31 mouse cellular contexts compared by ENCODE assay signal in genomic region chr7:92047271-92047670, GRCm38 (mm10).
DNase-seq lines count a peak whose midpoint lies in the region; ATAC-seq and TF ChIP-seq lines count a peak whose summit lies in the region.
"Had no signal": no experiment of that assay in that cellular context is flagged by ENCODE, and none has a peak within 500 bp of the region (broad histone marks: within the 10 kb centered on the region; RNA-seq: fewer than 3 reads in every experiment).

No protein-coding gene starts in this region.

- H3K27ac ChIP-seq in intestine, postnatal 0 days (ENCODE audit: low read depth, low read length), result no peak overlapping the region
- H3K27ac ChIP-seq in intestine, embryonic 15.5 days, result no peak overlapping the region
- H3K27ac ChIP-seq in lung, embryonic 14.5 days (ENCODE audit: low read depth), result no peak overlapping the region
- H3K27ac ChIP-seq: embryonic facial prominence, embryonic 13.5 days; forebrain, embryonic 10.5 days; heart, embryonic 13.5 days; hindbrain, embryonic 10.5 days; hindbrain, embryonic 15.5 days; limb, embryonic 13.5 days; liver, embryonic 13.5 days; midbrain, embryonic 15.5 days had no signal

- no peak overlapping the region for H3K4me3 ChIP-seq in intestine, postnatal 0 days (ENCODE audit: low read depth, low read length)
- no peak overlapping the region for H3K4me3 ChIP-seq in intestine, embryonic 15.5 days (replicated peaks)
- H3K4me3 ChIP-seq in lung, embryonic 14.5 days (ENCODE audit: low read depth, low read length), result no peak overlapping the region
- H3K4me3 ChIP-seq: embryonic facial prominence, embryonic 13.5 days; forebrain, embryonic 10.5 days; heart, embryonic 13.5 days; hindbrain, embryonic 10.5 days; hindbrain, embryonic 15.5 days; limb, embryonic 13.5 days; liver, embryonic 13.5 days; midbrain, embryonic 15.5 days had no signal

- ATAC-seq in intestine, postnatal 0 days, result no peak
- ATAC-seq in intestine, embryonic 15.5 days, result no peak
- no peak for ATAC-seq in lung, embryonic 14.5 days (ENCODE audit: insufficient read depth)
- ATAC-seq: inflammation-experienced regulatory T-cells, adult 6 months; midbrain, embryonic 15.5 days had no signal

- peak; percentile 12 for DNase-seq in lung, embryonic 14.5 days
- no peak for DNase-seq in lung, postnatal 36 days
- DNase-seq in adipocyte (ENCODE audit: low spot score), result peak; percentile 7
- no peak for DNase-seq in ovary, postnatal 36 days (ENCODE audit: low spot score)
- DNase-seq in thymus, postnatal 0 days (ENCODE audit: low spot score), result no peak
- DNase-seq: adrenal gland, postnatal 14 days; B cell, adult 2 months; cerebellum, adult 18-20 months; cerebellum, postnatal 10 days; gastrocnemius, postnatal 36 days; heart, postnatal 14 days; kidney, adult 2 months; kidney, postnatal 10 days; layer of hippocampus, adult 9-11 months; liver, embryonic 13.5 days; lung, adult 18-20 months; lung, postnatal 10 days; right cerebral cortex, adult 18-20 months; spleen, adult 18-20 months; thymus, adult 18-20 months; thymus, postnatal 36 days had no signal

- no peak overlapping the region for H3K9ac ChIP-seq in intestine, postnatal 0 days (ENCODE audit: low read depth, low read length)
- H3K9ac ChIP-seq in intestine, embryonic 15.5 days, result no peak overlapping the region
- no peak overlapping the region for H3K9ac ChIP-seq in lung, embryonic 14.5 days
- H3K9ac ChIP-seq: embryonic facial prominence, embryonic 13.5 days; heart, embryonic 13.5 days; hindbrain, embryonic 15.5 days; limb, embryonic 13.5 days; liver, embryonic 13.5 days; midbrain, embryonic 15.5 days had no signal

- no peaks in the 10 kb centered on the region for H3K4me1 ChIP-seq in intestine, postnatal 0 days (replicated peaks; ENCODE audit: control insufficient read depth, insufficient read depth, low read length)
- no peaks in the 10 kb centered on the region for H3K4me1 ChIP-seq in intestine, embryonic 15.5 days (replicated peaks)
- no peaks in the 10 kb centered on the region for H3K4me1 ChIP-seq in lung, embryonic 14.5 days (ENCODE audit: insufficient read depth)
- H3K4me1 ChIP-seq: embryonic facial prominence, embryonic 13.5 days; forebrain, embryonic 10.5 days; heart, embryonic 13.5 days; hindbrain, embryonic 10.5 days; hindbrain, embryonic 15.5 days; limb, embryonic 13.5 days; liver, embryonic 13.5 days; midbrain, embryonic 15.5 days had no signal

- no peak overlapping the region for H3K4me2 ChIP-seq in intestine, postnatal 0 days (replicated peaks; ENCODE audit: low read depth)
- no peak overlapping the region for H3K4me2 ChIP-seq in intestine, embryonic 15.5 days (replicated peaks)
- no peak overlapping the region for H3K4me2 ChIP-seq in lung, embryonic 14.5 days
- H3K4me2 ChIP-seq: embryonic facial prominence, embryonic 13.5 days; heart, embryonic 13.5 days; hindbrain, embryonic 15.5 days; limb, embryonic 13.5 days; liver, embryonic 13.5 days; midbrain, embryonic 15.5 days had no signal

- no peaks in the 10 kb centered on the region for H3K9me3 ChIP-seq in intestine, postnatal 0 days (ENCODE audit: control insufficient read depth)
- H3K9me3 ChIP-seq in intestine, embryonic 15.5 days, result no peaks in the 10 kb centered on the region
- no peaks in the 10 kb centered on the region for H3K9me3 ChIP-seq in lung, embryonic 14.5 days (ENCODE audit: low read depth, low read length)
- H3K9me3 ChIP-seq: embryonic facial prominence, embryonic 13.5 days; forebrain, embryonic 10.5 days; heart, embryonic 13.5 days; hindbrain, embryonic 10.5 days; hindbrain, embryonic 15.5 days; limb, embryonic 13.5 days; liver, embryonic 13.5 days; midbrain, embryonic 15.5 days had no signal

- H3K36me3 ChIP-seq in intestine, postnatal 0 days (ENCODE audit: control insufficient read depth, insufficient read depth), result no peaks in the 10 kb centered on the region
- no peaks in the 10 kb centered on the region for H3K36me3 ChIP-seq in intestine, embryonic 15.5 days
- no peaks in the 10 kb centered on the region for H3K36me3 ChIP-seq in lung, embryonic 14.5 days (ENCODE audit: insufficient read depth)
- H3K36me3 ChIP-seq: embryonic facial prominence, embryonic 13.5 days; forebrain, embryonic 10.5 days; heart, embryonic 13.5 days; hindbrain, embryonic 10.5 days; hindbrain, embryonic 15.5 days; limb, embryonic 13.5 days; liver, embryonic 13.5 days; midbrain, embryonic 15.5 days had no signal

- TF ChIP-seq CTCF in intestine, postnatal 0 days (IDR thresholded peaks at IDR 0.05; ENCODE audit: low read depth), result 0 out of 2 replicates have a peak, but pooled peaks have one; percentile 5
- TF ChIP-seq CTCF in lung, embryonic 14.5 days (IDR thresholded peaks at IDR 0.05; ENCODE audit: low read depth), result no peak

- WGBS in intestine, postnatal 0 days, result 23% methylated on average over 2 of the region's 2 CpGs
- WGBS in intestine, embryonic 15.5 days, result 34% methylated on average over 2 of the region's 2 CpGs
- 13% methylated on average over 2 of the region's 2 CpGs for WGBS in lung, embryonic 14.5 days

- H3K27me3 ChIP-seq in intestine, postnatal 0 days (replicated peaks; ENCODE audit: control insufficient read depth, insufficient read depth, low read length), result no peaks in the 10 kb centered on the region
- no peaks in the 10 kb centered on the region for H3K27me3 ChIP-seq in intestine, embryonic 15.5 days (replicated peaks)
- no peaks in the 10 kb centered on the region for H3K27me3 ChIP-seq in lung, embryonic 14.5 days (ENCODE audit: insufficient read depth, low read length)
- H3K27me3 ChIP-seq: embryonic facial prominence, embryonic 13.5 days; heart, embryonic 13.5 days; hindbrain, embryonic 15.5 days; limb, embryonic 13.5 days; liver, embryonic 13.5 days; midbrain, embryonic 15.5 days had no signal

Comparison
In these comparisons a context has a peak if more than half of its experiments do, and no peak if none do; other contexts are left out.
1. DNase-seq: peak in lung, embryonic 14.5 days (single experiment) and adipocyte (single experiment); none in lung, postnatal 36 days (single experiment), ovary, postnatal 36 days (single experiment) and thymus, postnatal 0 days (single experiment).